Mouse (Mus musculus) E14TG2a.4 (cell line): Measurements from ENCODE around the gene Elp5.

Source experiments
- CTCF ChIP-seq: conservative IDR thresholded peaks from 2 replicates; pipeline ENCODE4 v1.5.1; 2014; ENCODE audit warnings: low read length
- NANOG ChIP-seq: IDR thresholded peaks from 2 replicates; pipeline ENCODE4 v1.6.1; 2014; ENCODE audit warnings: borderline replicate concordance, low read length, mixed read lengths
- POU5F1 ChIP-seq: IDR thresholded peaks from 2 replicates; pipeline ENCODE4 v1.6.1; 2014; ENCODE audit warnings: low read length, borderline replicate concordance

DNA sequence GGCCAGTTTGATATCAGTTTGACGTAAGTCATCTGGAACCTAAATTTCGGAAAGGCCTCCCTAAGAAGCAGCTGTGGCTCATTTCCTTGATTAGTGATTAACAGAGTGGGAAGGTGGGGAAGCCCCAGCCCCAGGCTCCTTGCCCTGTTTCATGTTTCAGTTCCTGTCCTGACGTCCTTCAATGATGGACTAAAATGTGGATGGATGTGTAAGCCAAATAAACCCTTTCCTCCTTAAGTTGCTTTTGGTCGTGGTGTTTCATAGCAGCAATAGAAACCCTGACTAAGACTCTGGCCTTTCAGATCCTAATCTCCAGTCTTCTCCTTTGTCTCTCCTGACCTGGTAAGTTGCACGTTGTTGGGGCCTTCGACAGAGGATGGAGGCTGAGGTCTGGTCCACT, 12.1 kb downstream of the Elp5 start:
- no peak for TF ChIP-seq CTCF
- no peak for TF ChIP-seq POU5F1
- TF ChIP-seq NANOG, result no peak
